In the genomic region with DNA sequence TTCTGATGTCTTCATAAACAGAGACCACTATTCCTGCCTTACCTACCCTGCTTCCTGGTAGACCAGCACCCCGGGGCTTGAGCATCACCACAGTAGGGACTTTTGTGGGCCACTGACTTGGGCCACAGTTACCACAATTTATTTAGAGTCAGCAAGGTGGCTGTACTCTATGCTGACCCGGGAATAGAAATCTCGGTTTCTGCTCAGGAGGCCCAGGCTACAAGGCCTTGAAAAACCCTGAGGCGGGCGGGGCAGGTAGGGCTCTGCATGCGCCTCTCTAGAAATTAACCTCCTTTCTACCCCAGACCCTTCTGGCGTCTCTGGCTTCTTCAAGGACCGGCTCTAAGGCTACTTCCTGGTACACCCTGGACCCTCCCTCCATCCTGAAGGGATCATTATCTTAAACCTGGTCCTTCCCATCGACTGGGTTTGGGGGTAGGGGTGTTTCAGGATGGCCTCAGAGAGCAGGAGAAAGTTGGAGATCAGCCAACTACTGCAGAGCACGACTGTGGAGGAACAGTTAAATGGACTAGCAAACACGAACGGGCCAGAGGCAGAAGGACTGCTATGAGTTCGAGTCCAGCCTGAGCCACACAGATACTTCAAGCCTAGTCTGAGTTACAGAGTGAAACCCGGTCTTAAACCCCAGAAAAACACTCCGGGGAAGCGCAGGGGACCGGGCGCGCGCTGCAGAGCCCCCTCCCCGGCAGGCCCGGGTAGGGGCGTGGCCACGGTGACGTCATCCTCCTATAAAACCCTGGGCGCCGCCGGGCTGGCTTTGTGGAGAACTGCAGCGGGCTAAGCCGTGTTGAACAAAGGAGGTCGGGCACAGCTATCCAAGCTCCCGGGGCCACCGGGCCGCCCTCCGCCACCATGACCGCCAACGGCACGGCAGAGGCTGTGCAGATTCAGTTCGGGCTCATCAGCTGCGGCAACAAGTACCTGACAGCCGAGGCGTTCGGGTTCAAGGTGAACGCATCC, we compare ENCODE assay signal across 1 mouse cellular context.
TF ChIP-seq lines count a peak whose summit lies in the region.

Gene Fscn1 (plus strand): TSS at position 768 of the 981 bp plus-strand sequence.

TF ChIP-seq in CH12.LX, 34 proteins besides CTCF, POLR2A, EP300 and RAD21 (continued from another document):
- no peak for TF ChIP-seq ZNF384 (IDR thresholded peaks at IDR 0.05; ENCODE audit: low read depth, low read length)
- TF ChIP-seq MYC (IDR thresholded peaks at IDR 0.05; ENCODE audit: low read depth, low read length) = no peak
- TF ChIP-seq SIN3A (IDR thresholded peaks at IDR 0.05; ENCODE audit: low read length) = no peak
- peak; percentile 62; the same call in 1 of the 2 replicates for TF ChIP-seq TCF12 (IDR thresholded peaks at IDR 0.05; ENCODE audit: low read depth, low read length)
- TF ChIP-seq MAFK (IDR thresholded peaks at IDR 0.05; ENCODE audit: insufficient replicate concordance, low read length) = no peak
- TF ChIP-seq SMC3 (IDR thresholded peaks at IDR 0.05; ENCODE audit: low read depth, low read length) = no peak
- TF ChIP-seq JUN (IDR thresholded peaks at IDR 0.05; ENCODE audit: insufficient read depth, low read depth, low read length) = no peak
- peak; percentile 87 for TF ChIP-seq MAZ (IDR thresholded peaks at IDR 0.05; ENCODE audit: low read depth, low read length)
- no peak for TF ChIP-seq E2F4 (IDR thresholded peaks at IDR 0.05; ENCODE audit: insufficient replicate concordance, low read depth, low read length)
- TF ChIP-seq ETS1 (conservative IDR thresholded peaks at IDR 0.05; ENCODE audit: low read depth, low read length) = 0 out of 2 replicates have a peak, but pooled peaks have one; percentile 7
- no peak for TF ChIP-seq NRF1 (IDR thresholded peaks at IDR 0.05; ENCODE audit: low read depth, low read length)
- no peak for TF ChIP-seq USF2 (conservative IDR thresholded peaks at IDR 0.05; ENCODE audit: low read depth, low read length)
- TF ChIP-seq MXI1 (IDR thresholded peaks at IDR 0.05; ENCODE audit: low read depth, low read length) = peak; percentile 57; the same call in 1 of the 2 replicates
- no peak for TF ChIP-seq ZKSCAN1 (IDR thresholded peaks at IDR 0.05; ENCODE audit: borderline replicate concordance, low read depth, low read length)
- TF ChIP-seq MEF2A (IDR thresholded peaks at IDR 0.05; ENCODE audit: borderline replicate concordance, low read depth, low read length) = peak; percentile 68; the same call in 1 of the 2 replicates
- TF ChIP-seq TBP (conservative IDR thresholded peaks at IDR 0.05; ENCODE audit: low read depth, low read length) = peak; percentile 93
- peak; percentile 37; the same call in 1 of the 2 replicates for TF ChIP-seq ELF1 (IDR thresholded peaks at IDR 0.05; ENCODE audit: low read depth, low read length)
- no peak for TF ChIP-seq CHD1 (IDR thresholded peaks at IDR 0.05; ENCODE audit: low read depth, low read length)
- TF ChIP-seq RCOR1 (conservative IDR thresholded peaks at IDR 0.05; ENCODE audit: low read depth, low read length) = no peak
- peak; percentile 82 for TF ChIP-seq NELFE (IDR thresholded peaks at IDR 0.05; ENCODE audit: low read depth, low read length)
